Mouse (Mus musculus) limb, embryonic 14.5 days (tissue): ENCODE measurements around the gene Akap11. TPM values are rescaled to one million over a fixed set of nuclear protein-coding genes. Genes with fewer than 3 reads are reported as not detected.
A peak's percentile ranks its signal among the peaks of the same experiment; 100 is the strongest.

Source experiments
- ATAC-seq: fragments of 200-750 bp; cut with Nextera tagmentation; 2 replicates; pipeline ENCODE4 v1.8.0; 2017; ENCODE audit warnings: low read depth, moderate number of reproducible peaks, moderate TSS enrichment; ENCODE audit not compliant: low FRiP score
- DNase-seq: peaks from one replicate; pipeline ENCODE4 v3.0.0-alpha.2; 2015; ENCODE audit warnings: low spot score
- H3K27ac ChIP-seq: fragments of 300-500 bp; sonication (generic); replicated peaks from 2 replicates; pipeline ENCODE4 v1.5.1; 2014; ENCODE audit warnings: low read depth, mild to moderate bottlenecking, low read length, moderate library complexity, mixed read lengths
- H3K27me3 ChIP-seq: fragments of 300-500 bp; sonication (generic); 2 replicates; pipeline ENCODE4 v1.6.1; 2014; ENCODE audit warnings: low read length, mixed read lengths; ENCODE audit not compliant: control insufficient read depth, insufficient read depth
- H3K36me3 ChIP-seq: fragments of 300-500 bp; sonication (generic); 2 replicates; pipeline ENCODE4 v1.6.1; 2014; ENCODE audit warnings: mild to moderate bottlenecking, low read length, moderate library complexity, mixed read lengths; ENCODE audit not compliant: control insufficient read depth, insufficient read depth
- H3K4me1 ChIP-seq: fragments of 300-500 bp; sonication (generic); 2 replicates; pipeline ENCODE4 v1.6.1; 2014; ENCODE audit warnings: antibody characterized with exemption, low read length, mixed read lengths; ENCODE audit not compliant: control insufficient read depth, insufficient read depth
- H3K4me2 ChIP-seq: fragments of 300-500 bp; sonication (generic); replicated peaks from 2 replicates; pipeline ENCODE4 v1.6.1; 2014; ENCODE audit warnings: low read depth, mild to moderate bottlenecking, low read length, moderate library complexity; ENCODE audit not compliant: severe bottlenecking
- H3K4me3 ChIP-seq: fragments of 300-500 bp; sonication (generic); replicated peaks from 2 replicates; pipeline ENCODE4 v1.5.1; 2014; ENCODE audit warnings: low read length
- H3K9ac ChIP-seq: fragments of 300-500 bp; sonication (generic); 2 replicates; pipeline ENCODE4 v1.6.1; 2014; ENCODE audit warnings: mild to moderate bottlenecking, low read depth, low read length, moderate library complexity; ENCODE audit not compliant: severe bottlenecking
- H3K9me3 ChIP-seq: fragments of 300-500 bp; sonication (generic); 2 replicates; pipeline ENCODE4 v1.6.1; 2016; ENCODE audit warnings: low read length; ENCODE audit not compliant: control insufficient read depth
- POLR2A ChIP-seq: fragments of 200-500 bp; IDR thresholded peaks from 2 replicates; pipeline ENCODE4 v1.8.0; 2012; ENCODE audit warnings: inconsistent platforms, mild to moderate bottlenecking, moderate library complexity, borderline replicate concordance; ENCODE audit not compliant: insufficient read depth, insufficient read length; ENCODE audit errors: extremely low read depth
- WGBS: fragments of 180-500 bp; shearing (Covaris S2); extraction: QIAGEN DNeasy Blood & Tissue Kit; methylation state at CpG from one replicate; pipeline ENCODE4 v1.1.7; 2014; 5-methylcytosine and 5-hydroxymethylcytosine counted together
- polyA plus RNA-seq, 2 experiments: library from polyadenylated mRNA; depleted of rRNA in 1 of 2; stranded (reverse) in 1 of 2; unstranded in 1 of 2; fragments of >200 nt; fragmentation: Nextera tagmentation in 1 of 2; extraction: Ambion mirVana in 1 of 2; gene quantifications; 2 replicates each; pipeline versions ENCODE4 v1.2.1 to v1.2.3; 2012 to 2014

Akap11 gene
- polyA plus RNA-seq, 2 experiments: 19.1 to 26.9 TPM

DNA sequence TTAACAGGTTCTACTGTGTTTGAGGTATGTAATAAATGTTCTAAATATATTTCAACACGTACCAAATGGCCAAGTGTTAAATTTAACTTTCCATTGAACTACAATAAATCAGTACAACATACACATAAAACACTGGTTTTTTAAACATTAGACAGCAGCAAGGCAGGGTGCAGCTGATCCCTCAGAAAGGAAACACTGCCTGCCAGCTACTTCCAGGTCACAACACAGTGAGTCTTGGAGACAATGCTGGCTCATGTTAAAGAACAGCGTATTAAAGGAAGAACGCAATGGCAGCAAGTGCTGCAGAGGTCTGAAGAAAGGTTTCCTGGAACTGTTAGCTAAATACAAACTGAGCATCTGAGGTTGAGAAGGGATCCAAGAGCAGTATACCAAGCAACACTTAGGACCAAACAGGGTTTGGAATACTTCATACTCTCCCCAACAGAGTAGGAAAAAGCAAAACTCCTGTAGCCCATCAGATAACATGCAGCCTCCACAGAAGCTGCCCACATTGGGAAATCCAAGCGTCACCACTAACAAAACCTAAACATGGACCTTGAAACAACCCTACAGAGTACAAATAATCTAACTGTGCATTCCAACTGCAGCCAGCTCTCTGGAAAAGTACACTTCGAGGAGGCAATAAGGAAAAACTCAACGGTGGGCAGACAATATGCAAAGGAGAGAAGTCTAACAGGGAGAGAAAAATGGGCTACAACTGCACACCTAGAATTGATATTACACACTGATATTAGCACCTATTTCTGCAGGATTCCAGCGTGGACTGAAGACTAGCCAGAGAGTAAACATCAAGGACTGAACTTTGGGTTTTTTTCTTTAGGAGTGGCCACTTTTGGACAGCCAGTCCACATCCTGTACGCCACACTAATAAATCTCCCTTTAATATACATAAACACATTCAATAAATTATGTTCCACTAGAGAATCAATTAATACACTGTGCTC is 7.9 kb downstream of the Akap11 start:
- Histone ChIP-seq H3K4me1 (peaks cover 12% of the 10 kb centered on the region), H3K27ac (0 out of 2 replicates have a peak overlapping the region, but pooled peaks have one; percentile 2), H3K36me3 (no peaks in the 10 kb centered on the region), H3K9me3 (no peaks in the 10 kb centered on the region), H3K4me2 (no peak overlapping the region), H3K4me3 (no peak overlapping the region), H3K27me3 (no peaks in the 10 kb centered on the region), H3K9ac (no peak overlapping the region)
- ATAC-seq (no peak), DNase-seq (no peak)
- 70% methylated on average over 8 of the region's 8 CpGs for WGBS
- TF ChIP-seq POLR2A: no peak

DNA sequence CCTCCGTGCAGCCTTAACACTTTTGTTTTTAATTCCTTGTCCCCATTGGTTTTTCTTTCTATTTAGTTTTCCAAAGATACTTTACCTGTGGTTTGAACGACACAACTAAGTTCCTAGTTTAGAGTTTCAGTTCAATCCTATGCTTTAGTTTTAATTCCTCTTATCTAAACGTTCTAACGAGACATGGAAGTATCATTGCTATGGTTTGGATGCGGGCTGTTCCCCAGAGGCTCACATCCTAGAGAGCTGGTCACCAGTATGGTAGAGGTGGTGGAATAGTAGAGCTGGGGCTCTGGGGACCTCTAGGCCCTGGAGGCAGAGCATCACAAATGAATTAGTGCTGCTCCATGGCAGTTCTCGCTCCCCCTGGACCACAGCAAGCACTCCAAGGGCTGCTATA is 9.7 kb downstream of the Akap11 start:
- WGBS: 63% methylated on average over 6 of the region's 6 CpGs
- no peaks in the 10 kb centered on the region for H3K9me3 ChIP-seq

DNA sequence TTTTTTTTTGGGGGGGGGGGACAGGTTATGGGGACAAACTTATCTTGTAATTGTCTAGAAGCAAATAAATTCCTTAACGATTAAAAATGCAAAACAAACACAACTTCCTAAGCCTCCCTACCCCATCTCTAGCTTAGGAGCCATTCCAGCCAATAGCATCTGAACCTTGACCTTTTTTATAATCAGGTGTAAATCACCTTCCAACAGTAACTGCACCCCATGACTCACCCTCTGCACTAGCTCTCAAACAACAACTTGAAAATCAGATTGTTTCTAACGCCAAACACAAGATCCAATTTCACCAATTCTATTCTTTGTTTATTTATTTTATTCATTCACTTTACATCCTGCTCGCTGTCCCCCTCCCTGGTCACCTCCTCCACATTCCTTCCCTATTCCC is 10.1 kb downstream of the Akap11 start:
- no peak for DNase-seq
- no peak for TF ChIP-seq POLR2A
- H3K4me3 ChIP-seq: no peak overlapping the region
- no peak for ATAC-seq
- no peaks in the 10 kb centered on the region for H3K27me3 ChIP-seq
- peaks cover 12% of the 10 kb centered on the region for H3K4me1 ChIP-seq
- no peaks in the 10 kb centered on the region for H3K9me3 ChIP-seq
- H3K27ac ChIP-seq: no peak overlapping the region
- WGBS: 39% methylated on average over 3 of the region's 3 CpGs
- no peak overlapping the region for H3K9ac ChIP-seq
- H3K36me3 ChIP-seq: peaks cover 4% of the 10 kb centered on the region; the same call in 1 of the 2 replicates
- no peak overlapping the region for H3K4me2 ChIP-seq

More for the DNA sequence above, 9.7 kb downstream of the Akap11 start:
- no peak for TF ChIP-seq POLR2A
- Histone ChIP-seq H3K36me3 (0 out of 2 replicates have a peak, but pooled peaks cover under 1% of the 10 kb centered on the region), H3K9ac (no peak overlapping the region), H3K27me3 (no peaks in the 10 kb centered on the region), H3K4me3 (no peak overlapping the region), H3K27ac (no peak overlapping the region), H3K4me1 (peaks cover 12% of the 10 kb centered on the region), H3K4me2 (no peak overlapping the region)
- DNase-seq (no peak), ATAC-seq (no peak)

DNA sequence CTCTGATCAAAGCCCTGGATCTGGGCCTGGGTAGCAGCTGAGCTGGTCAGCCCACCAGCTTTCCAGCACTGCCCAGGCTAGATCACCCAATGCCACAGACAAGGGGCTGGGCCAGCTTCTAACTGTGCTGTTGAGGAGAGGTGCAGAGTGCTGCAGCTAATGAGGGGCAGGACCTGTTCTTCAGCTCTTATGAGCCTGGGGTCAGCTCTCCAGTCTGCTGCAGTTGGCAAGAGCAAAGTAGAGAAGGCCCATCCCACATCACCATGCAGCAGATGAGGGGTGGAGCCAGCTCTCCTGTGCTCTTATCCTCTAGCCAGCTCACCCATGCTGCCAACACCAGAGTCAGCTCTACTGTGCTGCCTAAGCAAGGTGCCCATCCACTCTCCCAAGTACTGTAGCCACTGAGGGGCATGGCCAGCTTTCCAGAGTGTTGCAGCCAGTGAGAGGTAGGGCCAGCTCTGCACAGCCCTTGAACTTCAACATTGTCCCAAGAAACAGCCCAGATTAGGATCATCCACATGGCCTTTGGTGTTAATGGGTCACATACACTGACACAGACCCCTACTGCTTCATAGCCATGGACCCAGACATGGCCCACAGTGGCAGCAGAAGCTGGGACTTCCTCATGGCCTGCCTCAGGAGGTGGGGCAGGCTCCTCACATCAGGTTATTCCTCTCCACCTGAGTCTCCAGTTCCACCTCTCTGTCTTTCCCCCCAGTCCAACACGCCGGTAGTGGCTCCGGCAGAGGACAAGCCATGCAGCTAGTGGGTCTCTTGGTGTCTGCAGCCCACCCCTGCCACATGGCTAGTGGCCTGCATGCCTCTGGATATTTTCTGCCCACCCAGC is 10.8 kb downstream of the Akap11 start:
- DNase-seq (no peak), ATAC-seq (no peak)
- no peak for TF ChIP-seq POLR2A
- Histone ChIP-seq H3K9ac (no peak overlapping the region), H3K4me2 (no peak overlapping the region), H3K27ac (no peak overlapping the region), H3K4me1 (peaks cover 12% of the 10 kb centered on the region), H3K4me3 (no peak overlapping the region), H3K9me3 (no peaks in the 10 kb centered on the region), H3K36me3 (peaks cover 4% of the 10 kb centered on the region; the same call in 1 of the 2 replicates), H3K27me3 (no peaks in the 10 kb centered on the region)
- 76% methylated on average over 3 of the region's 3 CpGs for WGBS

DNA sequence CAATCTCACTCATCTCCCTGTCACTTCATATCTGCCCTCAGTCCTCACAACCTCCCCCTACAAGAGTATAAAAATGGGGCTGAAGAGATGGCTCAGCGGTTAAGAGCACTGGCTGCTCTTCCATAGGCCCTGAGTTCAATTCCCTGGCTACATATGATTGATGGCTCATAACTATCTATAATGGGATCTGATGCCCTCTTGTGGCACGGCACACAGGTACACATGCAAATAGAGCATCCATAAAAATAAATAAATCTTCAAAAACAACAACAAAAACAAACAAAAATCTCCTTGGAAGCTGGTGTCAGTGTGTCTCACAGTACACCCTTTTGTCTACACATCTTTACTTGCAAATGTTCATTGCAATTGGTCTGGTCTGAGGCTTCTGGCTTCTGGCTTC is 11.5 kb downstream of the Akap11 start:
- no peak for DNase-seq
- no peak for TF ChIP-seq POLR2A
- Histone ChIP-seq H3K27ac (no peak overlapping the region), H3K4me1 (peaks cover 8% of the 10 kb centered on the region), H3K4me3 (no peak overlapping the region), H3K36me3 (peaks cover 4% of the 10 kb centered on the region; the same call in 1 of the 2 replicates), H3K9ac (no peak overlapping the region), H3K9me3 (no peaks in the 10 kb centered on the region), H3K4me2 (no peak overlapping the region), H3K27me3 (no peaks in the 10 kb centered on the region)
- 84% methylated on average over 2 of the region's 2 CpGs for WGBS
- no peak for ATAC-seq
